Mouse (Mus musculus) thymus, postnatal 14 days (tissue): ENCODE results near the gene Rreb1.
"Not testable (repeated sequence)": the region's sequence is repeated elsewhere in the genome, so short reads cannot be mapped to it uniquely, and the experiment has no call there.

Experiments
- DNase-seq: peaks from one replicate; pipeline ENCODE4 v3.0.0; 2021

Rreb1 gene

DNA sequence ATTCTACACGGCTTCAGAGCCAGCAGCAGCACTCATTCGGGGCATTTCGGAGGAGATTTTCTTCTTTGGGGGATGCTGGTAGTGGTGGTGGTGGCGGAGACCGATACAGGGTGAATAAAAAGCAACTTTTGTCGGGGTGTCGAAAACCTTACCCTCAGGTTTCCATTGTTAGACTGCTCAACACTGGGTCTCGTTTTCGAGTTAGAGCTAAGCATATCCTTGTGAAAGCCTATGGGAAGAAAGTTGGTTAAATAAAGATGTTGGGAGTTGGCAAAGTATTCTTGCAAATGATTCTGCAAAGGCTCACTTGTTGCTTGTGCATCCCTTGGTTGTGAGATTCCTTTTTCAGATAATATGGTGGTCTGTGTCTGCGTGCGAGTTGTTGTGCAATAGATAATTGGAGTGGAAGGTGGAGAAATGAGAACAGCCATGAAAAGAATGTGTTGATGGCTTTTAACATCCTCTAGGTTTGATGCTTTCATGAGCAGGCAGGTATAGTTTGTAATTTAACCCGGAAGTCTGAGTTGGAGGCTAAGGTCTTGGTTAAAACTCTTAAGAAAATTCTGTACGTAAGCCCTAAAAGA lies 49.9 kb downstream of the Rreb1 start:
- no peak for DNase-seq

DNA sequence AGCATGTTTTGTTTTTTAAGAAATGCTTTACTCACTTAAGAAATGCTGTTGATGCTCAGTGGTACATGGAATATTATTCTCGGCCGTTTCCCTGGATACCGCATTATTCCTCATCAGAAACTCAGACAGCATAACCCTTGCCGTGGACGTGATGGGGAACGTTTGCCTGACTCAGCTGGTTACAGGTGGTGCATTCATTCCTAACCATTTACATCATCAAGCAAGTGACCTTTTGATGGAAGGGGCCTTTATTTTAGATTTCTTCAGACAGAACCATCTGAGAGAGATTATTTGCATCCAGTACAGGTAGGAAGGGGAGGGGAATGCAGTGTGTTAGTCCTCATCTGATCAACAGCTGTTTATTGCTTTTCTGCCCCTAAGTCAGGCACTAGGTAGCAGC lies 50.7 kb downstream of the Rreb1 start:
- no peak for DNase-seq

GRCm38 (mm10) chr13:37830256-37830655 lies 52.1 kb downstream of the Rreb1 start:
- no peak for DNase-seq

DNA sequence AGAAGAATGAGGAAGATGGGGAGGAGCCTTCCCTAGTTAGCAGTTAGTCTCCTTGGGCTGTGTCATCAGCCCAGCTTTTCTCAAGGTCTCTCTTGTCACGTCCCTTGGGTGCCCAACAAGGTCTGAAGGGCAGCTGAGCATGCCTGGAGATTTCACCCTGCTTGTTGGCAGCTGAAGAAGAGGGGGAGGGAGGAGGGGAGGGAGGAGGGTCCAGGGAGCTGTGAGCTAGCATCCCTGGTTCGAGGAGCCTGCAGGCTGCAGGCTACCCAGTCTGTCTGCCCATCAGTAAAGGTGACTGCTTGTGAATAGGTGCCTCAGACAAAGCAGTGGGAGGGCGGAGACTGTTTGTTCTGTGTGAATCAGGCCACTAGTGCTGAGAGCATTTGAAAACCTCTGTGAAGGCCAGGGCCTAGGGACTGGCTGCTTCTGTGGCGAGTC lies 52.7 kb downstream of the Rreb1 start:
- no peak for DNase-seq

- DNase-seq: no peak
Measured at GRCm38 (mm10) chr13:37832481-37832880, 54.3 kb downstream of the Rreb1 start.

GRCm38 (mm10) chr13:37833500-37833899 lies 55.3 kb downstream of the Rreb1 start:
- no peak for DNase-seq

DNA sequence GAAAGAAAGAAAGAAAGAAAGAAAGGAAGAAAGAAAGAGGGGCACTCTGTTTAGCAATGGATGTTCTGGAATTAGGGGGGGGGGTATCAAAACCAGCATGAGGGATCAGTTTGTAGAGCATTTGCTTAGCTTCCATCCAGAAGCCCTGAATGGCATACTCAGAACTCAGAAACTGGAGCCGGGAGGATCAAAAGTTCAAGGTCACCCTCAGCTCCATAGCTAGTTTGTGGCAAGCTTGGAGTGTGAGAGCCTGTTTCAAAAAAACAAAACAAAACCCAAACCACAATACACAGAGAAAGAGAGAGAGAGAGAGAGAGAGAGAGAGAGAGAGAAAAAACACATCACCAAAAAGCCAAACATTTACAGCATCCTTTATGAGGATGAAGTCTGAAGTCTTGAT lies 57.1 kb downstream of the Rreb1 start:
- no peak for DNase-seq

DNA sequence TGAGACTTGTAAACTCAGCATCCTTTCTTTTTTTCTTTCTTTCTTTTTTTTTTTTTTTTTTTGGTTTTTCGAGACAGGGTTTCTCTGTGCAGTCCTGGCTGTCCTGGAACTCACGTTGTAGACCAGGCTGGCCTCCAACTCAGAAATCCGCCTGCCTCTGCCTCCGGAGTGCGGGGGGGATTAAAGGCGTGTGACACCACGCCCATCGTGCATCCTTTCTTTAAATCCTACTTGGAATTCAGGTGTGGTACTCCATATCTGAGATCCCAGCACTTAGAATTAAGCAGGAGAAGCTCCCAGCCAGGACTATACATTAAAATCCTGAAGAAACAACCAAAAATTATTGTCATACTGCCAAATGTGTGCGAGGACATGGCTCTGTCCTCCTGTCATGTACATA lies 57.6 kb downstream of the Rreb1 start:
- not testable (repeated sequence) for DNase-seq

- no peak for DNase-seq
Measured at GRCm38 (mm10) chr13:37837372-37837771, 59.2 kb downstream of the Rreb1 start.

- no peak for DNase-seq
Measured at GRCm38 (mm10) chr13:37838260-37839183, 60.3 kb downstream of the Rreb1 start.

DNA sequence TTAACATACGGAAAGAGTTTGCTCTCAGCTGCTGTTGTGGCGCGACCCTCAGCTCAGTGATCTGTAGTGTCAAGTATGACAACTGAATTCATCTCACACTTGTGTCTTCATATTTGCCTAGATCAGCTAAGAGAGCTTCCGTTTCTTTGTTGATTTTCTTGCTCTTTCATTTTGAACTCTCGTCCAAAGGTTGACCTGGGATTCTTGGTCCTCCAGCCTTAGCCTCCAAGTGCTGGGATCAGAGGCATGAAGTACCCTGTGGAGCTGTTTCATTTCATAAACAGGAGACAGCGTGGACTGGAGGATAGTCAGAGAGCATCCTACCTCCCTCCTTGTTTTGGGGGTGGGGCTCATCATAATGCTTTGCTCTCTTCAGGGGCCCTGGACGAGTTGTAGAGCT lies 65.0 kb downstream of the Rreb1 start:
- DNase-seq: no peak

DNA sequence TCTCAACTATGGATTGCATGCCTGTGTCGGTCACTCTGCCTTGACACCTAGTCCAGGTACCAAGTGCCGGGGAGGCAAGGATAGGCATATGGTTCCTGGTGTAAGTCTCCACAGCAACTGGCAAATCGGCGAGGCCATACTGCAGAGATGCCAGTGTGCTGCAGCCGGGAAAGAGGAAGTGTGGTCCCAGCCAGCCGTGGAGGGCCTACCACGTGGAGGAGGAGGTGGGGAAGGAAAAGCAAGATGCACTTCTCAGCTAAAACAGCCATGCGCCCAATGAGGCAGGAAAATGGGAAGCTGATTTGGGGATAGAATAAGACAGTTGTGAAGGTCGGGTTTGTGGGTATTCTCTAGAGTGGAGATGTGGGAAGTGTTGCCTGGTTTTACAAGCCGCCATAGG lies 65.6 kb downstream of the Rreb1 start:
- no peak for DNase-seq

- no peak for DNase-seq
Measured at GRCm38 (mm10) chr13:37845156-37845555, 67.0 kb downstream of the Rreb1 start.

GRCm38 (mm10) chr13:37845641-37846040 lies 67.4 kb downstream of the Rreb1 start:
- DNase-seq: no peak

DNA sequence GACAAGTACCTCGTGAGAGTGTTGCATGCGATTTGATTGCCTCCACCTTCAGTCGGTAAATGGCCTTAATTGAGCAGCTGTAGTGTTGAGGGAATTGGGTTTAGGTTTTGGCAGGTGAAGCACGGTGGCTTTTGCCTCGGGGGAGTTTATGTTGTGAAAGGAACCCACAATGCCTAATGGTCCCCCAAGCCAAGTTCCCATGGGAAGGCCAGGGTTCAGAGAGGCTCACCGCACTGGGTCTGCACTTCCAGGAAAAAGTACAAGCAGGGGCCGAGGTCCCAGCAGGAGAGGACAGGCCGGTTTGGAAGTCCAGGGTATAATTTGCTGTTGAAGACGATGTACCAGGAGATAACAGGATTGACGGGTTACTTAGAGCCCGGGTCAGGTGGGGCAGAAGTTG lies 68.3 kb downstream of the Rreb1 start:
- DNase-seq: no peak

DNA sequence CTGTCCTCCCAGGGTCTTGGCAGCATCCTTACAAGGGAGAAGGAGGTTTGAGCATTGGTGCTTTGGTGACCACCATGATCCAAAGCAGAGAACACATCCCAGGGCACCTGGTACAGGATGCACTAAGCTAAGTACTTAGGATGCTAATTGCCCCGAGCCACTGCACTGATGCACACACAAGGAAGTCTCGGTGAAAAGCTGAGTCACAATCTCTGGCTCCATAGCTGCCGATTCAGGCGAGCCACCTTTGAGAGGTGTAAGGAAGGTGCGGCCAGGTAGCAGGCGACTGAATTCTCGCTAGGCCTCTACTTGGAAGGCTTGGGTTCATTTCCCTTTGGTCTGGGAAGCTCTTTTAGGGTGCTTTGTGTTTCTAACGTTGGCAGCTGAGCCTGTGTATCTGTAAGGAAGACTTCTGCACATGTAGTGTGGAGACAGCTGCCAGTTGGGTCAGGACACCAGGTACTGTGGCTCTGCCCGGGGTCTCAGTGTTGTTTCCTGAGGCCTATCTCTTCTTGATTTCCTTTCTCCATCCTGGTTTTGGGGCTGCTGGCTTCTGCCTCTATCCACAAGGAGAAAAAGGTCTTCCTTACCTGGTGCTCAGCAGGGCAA lies 68.9 kb downstream of the Rreb1 start:
- no peak for DNase-seq

DNA sequence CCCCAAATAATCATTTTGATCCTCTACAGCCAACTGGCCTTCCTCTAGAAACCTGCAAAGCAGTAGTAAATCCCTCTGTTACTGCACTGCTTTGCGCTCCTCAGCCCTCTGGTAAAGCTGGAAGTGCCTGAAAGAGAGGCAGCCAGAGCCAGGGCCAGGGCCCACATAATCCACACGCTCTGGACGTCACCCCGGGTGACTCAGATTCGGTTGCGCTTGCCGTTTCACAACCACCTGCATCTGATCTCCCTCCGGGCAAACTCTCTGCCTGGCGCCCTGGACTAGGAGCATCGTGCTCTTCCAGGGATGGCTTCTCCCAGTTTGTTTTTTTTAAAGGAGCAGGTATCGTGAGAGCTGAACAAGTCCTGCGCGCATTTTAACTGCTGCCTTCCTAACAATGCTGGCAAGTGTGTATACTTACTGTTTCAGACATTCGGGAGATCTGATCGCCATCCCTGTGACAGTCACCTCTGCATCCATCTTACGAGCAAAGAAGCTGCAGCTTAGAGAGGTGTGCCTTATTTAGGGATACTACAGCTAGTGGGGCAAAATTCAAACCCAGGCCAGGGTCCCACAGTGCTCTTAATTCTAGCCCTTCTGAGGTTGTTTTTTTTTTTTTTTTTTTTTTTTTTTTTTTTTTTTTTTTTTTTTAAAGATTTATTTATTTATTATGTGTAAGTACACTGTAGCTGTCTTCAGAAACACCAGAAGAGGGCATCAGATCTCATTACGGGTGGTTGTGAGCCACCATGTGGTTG lies 69.6 kb downstream of the Rreb1 start:
- no peak for DNase-seq

DNA sequence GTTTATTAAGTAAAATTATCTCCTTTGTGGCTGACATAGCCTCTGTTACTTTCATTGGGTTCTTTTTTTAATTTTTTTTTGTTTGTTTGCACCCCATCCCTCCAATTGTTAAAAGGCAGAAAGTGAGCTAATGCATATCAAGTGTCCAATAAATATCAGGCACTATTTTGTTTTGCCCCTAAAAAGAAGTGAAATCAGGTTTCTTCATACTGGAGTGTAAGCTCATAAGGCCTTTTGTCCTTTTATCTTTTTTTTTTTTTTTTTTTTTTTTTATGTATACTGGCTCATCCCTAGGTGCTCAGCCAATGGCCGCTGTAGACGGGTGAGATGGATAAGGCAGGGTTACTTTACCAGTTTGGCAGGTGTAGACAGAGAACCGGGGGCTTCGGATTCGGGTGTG lies 70.2 kb downstream of the Rreb1 start:
- DNase-seq: no peak

- no peak for DNase-seq
Measured at GRCm38 (mm10) chr13:37851617-37852016, 73.4 kb downstream of the Rreb1 start.

GRCm38 (mm10) chr13:37852850-37853249 lies 74.7 kb downstream of the Rreb1 start:
- DNase-seq: no peak

- DNase-seq: no peak
Measured at GRCm38 (mm10) chr13:37853441-37853840, 75.2 kb downstream of the Rreb1 start.

GRCm38 (mm10) chr13:37854031-37854431 lies 75.8 kb downstream of the Rreb1 start:
- peak; percentile 55 for DNase-seq
